Mouse (Mus musculus) forebrain, embryonic 15.5 days (tissue): ENCODE results near the gene Tut1. TPM values are rescaled to one million over a fixed set of nuclear protein-coding genes. Genes with fewer than 3 reads are reported as not detected.

Source experiments
- ATAC-seq: fragments of 200-750 bp; cut with Nextera tagmentation; replicated peaks from 2 replicates; pipeline ENCODE4 v1.8.0; 2017; ENCODE audit warnings: mild to moderate bottlenecking, moderate TSS enrichment, moderate library complexity
- H3K27ac ChIP-seq: fragments of 300-500 bp; sonication (generic); replicated peaks from 2 replicates; pipeline ENCODE4 v1.5.1; 2015; ENCODE audit warnings: mild to moderate bottlenecking, inconsistent platforms
- H3K27me3 ChIP-seq: fragments of 300-500 bp; sonication (generic); 2 replicates; pipeline ENCODE4 v1.6.1; 2015; ENCODE audit warnings: inconsistent platforms
- H3K36me3 ChIP-seq: fragments of 300-500 bp; sonication (generic); 2 replicates; pipeline ENCODE4 v1.6.1; 2015; ENCODE audit warnings: mild to moderate bottlenecking, inconsistent platforms
- H3K4me1 ChIP-seq: fragments of 300-500 bp; sonication (generic); 2 replicates; pipeline ENCODE4 v1.6.1; 2015; ENCODE audit warnings: inconsistent platforms
- H3K4me2 ChIP-seq: fragments of 300-500 bp; sonication (generic); replicated peaks from 2 replicates; pipeline ENCODE4 v1.6.1; 2015; ENCODE audit warnings: mild to moderate bottlenecking, inconsistent platforms
- H3K4me3 ChIP-seq: fragments of 300-500 bp; sonication (generic); 2 replicates; pipeline ENCODE4 v1.5.1; 2015; ENCODE audit warnings: mild to moderate bottlenecking, inconsistent platforms
- H3K9ac ChIP-seq: fragments of 300-500 bp; sonication (generic); replicated peaks from 2 replicates; pipeline ENCODE4 v1.6.1; 2015; ENCODE audit warnings: mild to moderate bottlenecking, inconsistent platforms
- H3K9me3 ChIP-seq: fragments of 300-500 bp; sonication (generic); 2 replicates; pipeline ENCODE4 v1.6.1; 2016; ENCODE audit warnings: inconsistent platforms
- WGBS: fragments of 180-500 bp; shearing (Covaris S2); methylation state at CpG from one replicate; pipeline ENCODE4 v1.1.7; 2015; ENCODE audit warnings: mixed read lengths; 5-methylcytosine and 5-hydroxymethylcytosine counted together
- polyA plus RNA-seq: library from polyadenylated mRNA; unstranded; fragments of >200 nt; fragmentation: Nextera tagmentation; extraction: Ambion mirVana; gene quantifications from 2 replicates; pipeline ENCODE4 v1.2.1, GENCODE M21; 2015

The Tut1 gene
- polyA plus RNA-seq, 1 experiment from 2014 or later: 34.7 TPM

GRCm38 (mm10) chr19:8944750-8945149, 8.9 kb upstream of the Tut1 start:
- Histone ChIP-seq H3K27me3 (no peaks in the 10 kb centered on the region), H3K4me3 (peak overlapping the region; percentile 22), H3K4me1 (peaks cover 40% of the 10 kb centered on the region), H3K9me3 (no peaks in the 10 kb centered on the region), H3K9ac (peak overlapping the region; percentile 16; the same call in 1 of the 2 replicates), H3K27ac (0 out of 2 replicates have a peak overlapping the region, but pooled peaks have one; percentile 23), H3K36me3 (peaks cover 48% of the 10 kb centered on the region), H3K4me2 (peak overlapping the region; percentile 68)
- ATAC-seq: no peak
- 31% methylated on average over 5 of the region's 5 CpGs for WGBS

DNA sequence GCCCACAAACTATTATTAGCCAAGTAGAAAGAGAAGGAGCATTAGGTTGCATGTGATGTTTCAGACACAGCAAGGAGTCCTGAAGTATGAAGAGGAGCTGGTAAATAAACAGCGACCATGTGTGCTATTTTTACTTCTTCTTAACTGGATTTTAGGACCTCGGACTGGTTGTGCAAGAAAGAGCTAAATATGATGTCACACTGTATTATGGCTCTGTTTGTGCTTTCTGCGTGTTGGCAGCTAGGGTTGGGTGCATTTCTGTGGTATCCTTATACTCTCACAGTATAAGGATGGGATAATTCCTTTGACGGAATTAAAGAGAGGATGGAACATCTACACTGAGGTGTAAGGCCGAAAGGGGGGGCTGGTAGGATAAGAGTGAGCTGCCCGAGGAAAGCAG, 8.4 kb upstream of the Tut1 start:
- no peak for ATAC-seq
- H3K4me3 ChIP-seq: peak overlapping the region; percentile 22; the same call in 1 of the 2 replicates
- no peaks in the 10 kb centered on the region for H3K27me3 ChIP-seq
- H3K9me3 ChIP-seq: no peaks in the 10 kb centered on the region
- peaks cover 40% of the 10 kb centered on the region for H3K4me1 ChIP-seq
- H3K27ac ChIP-seq: 0 out of 2 replicates have a peak overlapping the region, but pooled peaks have one; percentile 23
- H3K36me3 ChIP-seq: peaks cover 51% of the 10 kb centered on the region
- WGBS: 84% methylated on average over 6 of the region's 6 CpGs
- H3K4me2 ChIP-seq: peak overlapping the region; percentile 68
- H3K9ac ChIP-seq: no peak overlapping the region

DNA sequence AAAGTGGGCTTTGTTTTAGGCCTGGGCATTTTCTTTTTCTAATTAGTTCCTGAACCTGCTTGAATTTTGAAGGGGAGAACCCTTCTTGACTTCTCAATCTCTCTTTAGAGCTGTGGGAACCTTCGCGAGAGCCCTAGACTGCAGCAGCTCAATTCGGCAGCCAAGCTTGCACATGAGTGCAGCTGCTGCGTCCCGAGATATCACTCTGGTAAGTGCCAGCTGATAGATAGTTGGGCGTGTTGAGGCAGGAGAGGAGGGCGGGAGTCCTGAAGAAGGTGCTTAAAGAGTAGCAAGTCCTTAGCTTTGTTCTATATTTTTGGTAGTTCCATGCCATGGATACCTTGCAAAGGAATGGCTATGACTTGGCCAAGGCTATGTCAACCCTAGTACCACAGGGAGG, 6.7 kb upstream of the Tut1 start:
- ATAC-seq: no peak
- Histone ChIP-seq H3K9ac (no peak overlapping the region), H3K9me3 (no peaks in the 10 kb centered on the region), H3K4me1 (peaks cover 38% of the 10 kb centered on the region), H3K27me3 (no peaks in the 10 kb centered on the region), H3K4me3 (no peak overlapping the region), H3K27ac (no peak overlapping the region), H3K4me2 (no peak overlapping the region), H3K36me3 (peaks cover 68% of the 10 kb centered on the region)
- WGBS: 91% methylated on average over 7 of the region's 7 CpGs

GRCm38 (mm10) chr19:8950190-8950589, 3.5 kb upstream of the Tut1 start:
- H3K9me3 ChIP-seq: no peaks in the 10 kb centered on the region
- H3K27me3 ChIP-seq: no peaks in the 10 kb centered on the region
- no peak overlapping the region for H3K27ac ChIP-seq
- peaks cover 39% of the 10 kb centered on the region for H3K4me1 ChIP-seq
- no peak for ATAC-seq
- H3K9ac ChIP-seq: no peak overlapping the region
- no peak overlapping the region for H3K4me2 ChIP-seq
- no peak overlapping the region for H3K4me3 ChIP-seq
- 92% methylated on average over 5 of the region's 5 CpGs for WGBS
- peaks cover 67% of the 10 kb centered on the region for H3K36me3 ChIP-seq

DNA sequence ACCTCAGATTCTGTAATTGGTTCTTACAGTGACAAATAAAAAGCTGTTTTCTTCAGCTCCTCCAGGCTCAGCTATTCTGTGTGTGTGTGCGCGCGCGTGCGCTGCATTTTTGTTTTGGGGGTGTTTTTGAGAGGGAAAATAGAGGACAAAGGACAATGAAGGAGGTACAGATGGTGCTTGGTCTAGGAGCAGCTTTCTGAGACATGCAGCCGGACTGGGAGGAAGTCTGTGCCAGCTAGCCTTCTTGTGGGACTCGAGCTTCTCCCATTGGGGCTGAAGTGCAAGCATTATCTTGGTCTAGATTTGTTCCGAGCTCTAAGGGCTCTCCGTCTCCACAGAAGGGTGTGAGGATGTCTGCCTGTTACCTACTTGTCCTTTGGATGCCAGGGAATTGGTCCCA, 1.4 kb upstream of the Tut1 start:
- H3K9me3 ChIP-seq: no peaks in the 10 kb centered on the region
- H3K4me1 ChIP-seq: peaks cover 45% of the 10 kb centered on the region
- ATAC-seq: peak; percentile 14
- H3K27me3 ChIP-seq: no peaks in the 10 kb centered on the region
- H3K9ac ChIP-seq: peak overlapping the region; percentile 55
- peak overlapping the region; percentile 91; the same call in 1 of the 2 replicates for H3K4me2 ChIP-seq
- H3K27ac ChIP-seq: peak overlapping the region; percentile 99
- peak overlapping the region; percentile 94; the same call in 1 of the 2 replicates for H3K4me3 ChIP-seq
- H3K36me3 ChIP-seq: peaks cover 61% of the 10 kb centered on the region
- 36% methylated on average over 9 of the region's 9 CpGs for WGBS

DNA sequence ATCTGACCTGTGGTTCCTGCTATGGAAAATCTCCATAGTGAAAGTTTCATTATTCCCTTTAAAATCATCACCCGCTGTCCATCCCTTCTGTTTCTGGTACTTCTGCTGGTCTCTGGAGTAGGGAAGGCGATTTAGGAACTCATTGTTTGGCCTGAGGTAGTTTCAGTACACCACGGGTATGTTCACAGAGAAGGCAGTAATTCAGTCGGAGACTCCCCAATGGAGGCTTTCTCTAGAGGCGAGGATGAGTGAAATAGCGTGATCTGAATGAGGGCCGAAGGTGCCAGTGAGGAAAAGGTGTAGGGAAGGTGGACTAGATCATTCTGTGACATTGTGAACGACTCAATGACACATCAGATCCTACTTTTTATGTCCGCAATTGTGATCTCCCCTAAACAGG, 524 bp downstream of the Tut1 start:
- no peaks in the 10 kb centered on the region for H3K27me3 ChIP-seq
- H3K27ac ChIP-seq: peak overlapping the region; percentile 99
- peaks cover 55% of the 10 kb centered on the region for H3K36me3 ChIP-seq
- peak overlapping the region; percentile 91 for H3K4me2 ChIP-seq
- H3K4me1 ChIP-seq: peaks cover 45% of the 10 kb centered on the region
- peak overlapping the region; percentile 73 for H3K9ac ChIP-seq
- H3K9me3 ChIP-seq: no peaks in the 10 kb centered on the region
- WGBS: 7% methylated on average over 9 of the region's 9 CpGs
- H3K4me3 ChIP-seq: peak overlapping the region; percentile 94
- no peak for ATAC-seq

GRCm38 (mm10) chr19:8962256-8962655, 8.6 kb downstream of the Tut1 start:
- peaks cover 80% of the 10 kb centered on the region for H3K36me3 ChIP-seq

GRCm38 (mm10) chr19:8965075-8965474, 11.4 kb downstream of the Tut1 start:
- Histone ChIP-seq H3K36me3 (peaks cover 76% of the 10 kb centered on the region), H3K4me2 (no peak overlapping the region), H3K4me1 (peaks cover 24% of the 10 kb centered on the region), H3K4me3 (no peak overlapping the region), H3K9me3 (no peaks in the 10 kb centered on the region), H3K9ac (no peak overlapping the region), H3K27ac (no peak overlapping the region), H3K27me3 (no peaks in the 10 kb centered on the region)
- no peak for ATAC-seq
- WGBS: 91% methylated on average over 11 of the region's 11 CpGs

More at GRCm38 (mm10) chr19:8962256-8962655, 8.6 kb downstream of the Tut1 start:
- H3K9ac ChIP-seq: no peak overlapping the region
- 89% methylated on average over 2 of the region's 2 CpGs for WGBS
- ATAC-seq: no peak
- H3K4me1 ChIP-seq: peaks cover 9% of the 10 kb centered on the region
- H3K4me2 ChIP-seq: no peak overlapping the region
- H3K27ac ChIP-seq: no peak overlapping the region
- H3K9me3 ChIP-seq: no peaks in the 10 kb centered on the region
- H3K27me3 ChIP-seq: no peaks in the 10 kb centered on the region
- H3K4me3 ChIP-seq: no peak overlapping the region

GRCm38 (mm10) chr19:8965771-8966170, 12.1 kb downstream of the Tut1 start:
- no peak for ATAC-seq
- H3K9ac ChIP-seq: peak overlapping the region; percentile 52; the same call in 1 of the 2 replicates
- H3K36me3 ChIP-seq: peaks cover 76% of the 10 kb centered on the region
- H3K4me1 ChIP-seq: peaks cover 24% of the 10 kb centered on the region
- 0 out of 2 replicates have a peak overlapping the region, but pooled peaks have one; percentile 86 for H3K27ac ChIP-seq
- H3K9me3 ChIP-seq: no peaks in the 10 kb centered on the region
- H3K4me3 ChIP-seq: peak overlapping the region; percentile 83
- H3K27me3 ChIP-seq: no peaks in the 10 kb centered on the region
- H3K4me2 ChIP-seq: peak overlapping the region; percentile 51
- 79% methylated on average over 8 of the region's 8 CpGs for WGBS

DNA sequence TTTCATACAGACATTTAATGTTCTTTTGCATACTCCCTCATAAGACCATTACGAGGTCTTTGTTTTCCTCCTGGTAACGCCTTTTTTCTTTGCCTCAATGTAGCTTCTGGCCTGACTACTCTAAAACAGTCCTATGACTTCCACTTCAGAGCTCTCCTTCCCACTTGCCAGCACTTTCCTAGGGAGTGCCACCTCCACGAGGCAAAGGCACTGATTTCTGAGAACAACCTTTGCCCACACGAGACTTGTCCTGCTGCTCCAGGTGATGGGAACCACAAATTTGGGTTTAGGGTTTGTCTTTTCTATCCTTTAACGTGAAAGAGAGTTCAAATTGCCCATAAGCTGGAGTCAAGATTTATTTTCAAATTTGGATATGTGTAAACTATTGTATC, 12.5 kb downstream of the Tut1 start:
- Histone ChIP-seq H3K27ac (peak overlapping the region; percentile 86), H3K36me3 (peaks cover 76% of the 10 kb centered on the region), H3K4me2 (peak overlapping the region; percentile 51), H3K4me1 (peaks cover 24% of the 10 kb centered on the region), H3K4me3 (peak overlapping the region; percentile 83), H3K9me3 (no peaks in the 10 kb centered on the region), H3K27me3 (no peaks in the 10 kb centered on the region), H3K9ac (peak overlapping the region; percentile 52)
- no peak for ATAC-seq
- WGBS: 37% methylated on average over 5 of the region's 5 CpGs

GRCm38 (mm10) chr19:8966590-8967372, 13.1 kb downstream of the Tut1 start, which contains the start of gene Eef1g:
Eef1g (plus strand) TSS chr19:8967041.
- Histone ChIP-seq H3K9ac (peak within 1 kb of the TSS; percentile 80), H3K27me3 (no peaks in the 10 kb centered on the region), H3K9me3 (no peaks in the 10 kb centered on the region), H3K4me3 (peak within 1 kb of the TSS; percentile 83), H3K4me2 (peak within 1 kb of the TSS; percentile 59), H3K4me1 (peaks cover 24% of the 10 kb centered on the region), H3K36me3 (peaks cover 76% of the 10 kb centered on the region), H3K27ac (peak within 1 kb of the TSS; percentile 87)
- ATAC-seq: peak; percentile 99
- WGBS: under 1% methylated on average over 52 of the region's 52 CpGs

- Histone ChIP-seq H3K4me1 (peaks cover 24% of the 10 kb centered on the region), H3K27me3 (no peaks in the 10 kb centered on the region), H3K36me3 (peaks cover 78% of the 10 kb centered on the region), H3K4me2 (peak overlapping the region; percentile 59), H3K27ac (peak overlapping the region; percentile 87), H3K9ac (peak overlapping the region; percentile 80), H3K4me3 (peak overlapping the region; percentile 83), H3K9me3 (no peaks in the 10 kb centered on the region)
- WGBS: under 1% methylated on average over 8 of the region's 8 CpGs
- no peak for ATAC-seq
Measured at GRCm38 (mm10) chr19:8967373-8967743, 13.7 kb downstream of the Tut1 start.
